Mouse (Mus musculus) thymus, postnatal 0 days (tissue): Measurements from ENCODE around the gene Krt28. TPM values are rescaled to one million over a fixed set of nuclear protein-coding genes. Genes with fewer than 3 reads are reported as not detected.

ENCODE experiments used
- DNase-seq: peaks from one replicate; pipeline ENCODE4 v3.0.0-alpha.2; 2015; ENCODE audit warnings: low spot score
- polyA plus RNA-seq: library from polyadenylated mRNA; unstranded; fragments of >200 nt; fragmentation: Nextera tagmentation; extraction: Ambion mirVana; gene quantifications from 2 replicates; pipeline ENCODE4 v1.2.1, GENCODE M21; 2015

Gene Krt28
- polyA plus RNA-seq: 0.27 and 0.30 TPM in 2 replicates

DNA sequence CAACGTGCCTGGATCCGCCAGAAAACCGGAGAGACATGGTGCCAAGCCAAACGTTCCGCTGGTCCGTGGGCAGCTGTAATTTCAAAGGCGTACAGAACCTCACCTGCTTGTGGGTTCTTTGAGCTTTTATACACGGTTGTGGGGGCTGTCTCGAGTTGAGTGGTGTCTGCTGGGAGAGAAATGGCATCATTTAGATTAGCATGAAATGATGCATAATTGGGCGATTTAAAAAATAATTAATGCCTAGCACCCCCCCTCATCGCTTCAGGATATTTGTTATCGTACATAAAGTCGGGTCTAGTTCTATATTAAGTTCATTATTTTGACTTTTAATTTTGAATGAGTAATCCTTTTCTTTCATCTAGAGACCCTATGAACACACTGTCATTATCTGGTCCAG, at the start of gene Krt28:
Gene Krt28, minus strand, starts transcription at position 101 of the 400 bp plus-strand sequence.
- DNase-seq: no peak

DNA sequence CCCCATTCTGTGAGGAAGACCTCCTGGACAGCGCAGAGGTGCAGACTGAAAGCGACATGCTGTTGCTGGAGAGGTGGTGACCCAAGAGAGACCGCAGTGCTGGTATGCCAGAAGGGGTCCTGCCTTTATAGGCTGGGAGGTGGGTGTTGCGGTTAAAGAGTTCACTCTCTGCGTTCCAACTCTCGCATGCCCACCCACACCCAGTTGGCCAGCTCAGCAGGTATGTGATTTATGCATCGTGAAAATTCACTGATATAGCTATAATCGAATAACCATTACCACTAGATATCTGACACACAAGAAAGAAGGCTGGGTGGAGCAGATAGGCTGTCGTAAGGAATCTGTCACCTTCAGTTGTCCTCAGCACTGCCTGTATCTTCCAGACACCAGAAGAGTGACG, 47.5 kb upstream of the Krt28 start, which contains the start of gene Krt12:
Gene Krt12, minus strand, starts transcription at position 101 of the 400 bp plus-strand sequence.
- DNase-seq: no peak

DNA sequence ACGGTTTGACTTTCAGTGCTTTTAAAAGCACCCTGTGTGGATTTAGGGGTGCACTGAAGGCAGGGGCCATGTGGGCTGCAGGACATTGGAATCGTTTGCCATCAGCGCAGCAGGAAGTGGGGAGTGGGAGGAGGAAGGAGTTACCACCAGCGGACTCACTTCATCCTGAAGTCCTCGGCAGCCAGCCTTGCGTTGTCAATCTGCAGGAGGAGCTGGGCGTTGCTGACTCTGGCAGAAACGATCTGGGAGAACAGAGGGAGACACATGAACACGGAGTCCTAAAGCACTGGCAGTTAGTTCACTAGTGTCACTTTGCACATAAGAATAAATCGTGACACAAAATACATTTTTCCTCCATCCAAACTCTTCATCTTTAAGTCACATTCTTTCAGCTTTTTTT, 45.9 kb upstream of the Krt28 start:
- DNase-seq: no peak

DNA sequence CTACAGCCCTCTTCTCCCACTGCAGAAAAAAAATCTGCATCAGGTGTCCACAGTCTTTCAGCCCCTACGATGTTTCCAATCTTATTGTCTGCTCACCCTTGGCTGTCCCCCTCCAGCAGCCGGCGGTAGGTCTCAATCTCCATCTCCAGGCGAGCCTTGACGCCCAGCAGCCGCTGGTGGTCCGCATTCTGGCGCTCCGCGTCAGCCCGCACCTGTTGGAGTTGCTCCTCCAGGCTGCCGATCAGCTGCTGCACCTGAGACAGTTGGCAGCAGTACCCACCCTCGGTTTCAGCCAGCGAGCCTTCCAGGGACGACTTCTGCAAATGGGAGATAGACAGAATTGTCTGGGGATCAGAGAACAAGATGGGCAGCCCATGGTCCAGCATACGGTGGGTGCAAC, 43.1 kb upstream of the Krt28 start:
- no peak for DNase-seq

DNA sequence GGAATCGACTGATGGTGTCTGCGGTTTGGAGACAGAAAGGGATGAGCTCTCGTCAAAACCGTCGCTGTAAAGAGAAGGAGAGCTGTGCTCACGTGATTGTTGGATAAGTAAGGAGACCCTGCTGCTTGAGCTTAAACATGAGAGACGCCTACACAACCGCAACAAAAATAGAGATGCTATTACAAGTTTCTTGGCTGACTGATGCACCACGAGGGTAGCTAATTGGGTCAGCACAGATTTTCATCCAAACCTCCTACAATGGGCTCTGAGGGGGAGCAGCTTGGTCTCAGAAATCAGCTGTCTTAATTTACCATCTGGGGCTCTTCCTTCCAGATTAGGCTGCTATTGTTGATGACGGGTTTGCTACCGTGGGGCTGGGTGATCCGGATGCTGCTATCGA, 42.2 kb upstream of the Krt28 start:
- no peak for DNase-seq

DNA sequence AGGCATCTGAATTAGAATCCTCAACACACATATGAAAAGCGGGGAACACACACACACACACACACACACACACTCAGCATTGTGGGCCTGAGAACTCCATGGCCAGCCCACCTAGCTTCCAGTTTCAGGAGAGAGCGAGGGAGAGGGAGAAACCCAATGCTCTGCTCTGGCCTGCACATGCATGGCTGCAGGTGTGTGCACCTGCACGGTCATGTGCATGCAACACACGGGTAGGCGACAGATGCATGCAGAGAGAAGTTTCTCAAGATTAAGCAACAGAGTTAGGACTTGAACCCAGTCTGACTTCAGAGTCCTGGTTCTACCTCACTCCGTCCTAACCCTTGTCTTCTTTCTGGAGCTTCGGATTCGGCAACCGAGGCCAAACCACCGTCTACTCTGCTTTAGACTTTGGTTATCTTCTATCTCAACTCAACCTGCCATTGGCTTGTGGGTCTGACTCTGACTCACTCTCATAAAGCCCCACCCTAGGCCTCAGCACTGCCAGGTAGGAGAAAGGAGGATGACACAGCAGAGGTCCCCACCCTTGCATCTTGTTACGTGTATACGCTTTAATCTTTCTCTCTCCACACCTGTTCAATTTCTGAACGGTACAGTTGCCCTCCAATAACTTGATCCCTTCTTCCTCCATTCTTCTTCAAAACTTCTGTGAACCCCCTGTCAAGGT, 39.9 kb upstream of the Krt28 start:
- no peak for DNase-seq

DNA sequence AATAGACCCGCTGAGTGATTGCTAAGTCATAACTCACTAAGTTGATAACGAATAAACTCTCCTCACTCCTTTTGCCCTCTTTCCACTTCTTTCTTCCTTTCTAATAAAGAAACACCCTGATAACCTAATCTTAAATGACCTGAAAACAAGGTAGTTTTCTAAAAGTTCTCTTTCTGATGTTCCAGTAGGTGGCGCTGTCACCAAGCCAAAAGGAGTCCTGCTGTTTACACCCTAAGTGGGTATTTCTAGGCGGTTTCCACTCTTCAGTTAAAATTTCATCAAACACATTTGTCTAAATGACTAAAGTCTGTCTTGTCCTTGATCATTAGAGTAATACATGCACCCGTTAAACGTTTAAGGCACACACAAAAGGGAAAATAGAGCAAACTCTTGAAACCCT, 38.5 kb upstream of the Krt28 start:
- DNase-seq: peak; percentile 21

DNA sequence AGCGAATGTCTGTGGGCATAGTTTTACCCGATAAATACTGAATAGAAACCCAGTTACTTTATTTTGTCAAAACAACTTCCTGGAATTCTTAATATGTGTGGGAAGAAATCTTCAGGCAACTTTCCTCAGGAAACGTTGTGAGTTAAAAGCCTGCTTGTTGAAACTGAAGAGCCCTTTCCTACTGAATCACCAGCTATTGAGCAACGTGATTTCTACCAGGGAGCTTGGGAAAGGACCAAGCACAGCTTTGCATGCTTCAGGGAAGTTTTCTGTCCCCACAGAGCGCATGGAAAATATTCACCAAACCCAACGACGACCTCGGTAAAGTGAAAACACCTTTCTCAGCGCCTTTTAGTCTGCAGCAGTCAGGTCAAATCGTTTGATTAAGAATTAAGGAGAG, 31.5 kb upstream of the Krt28 start:
- DNase-seq: no peak

DNA sequence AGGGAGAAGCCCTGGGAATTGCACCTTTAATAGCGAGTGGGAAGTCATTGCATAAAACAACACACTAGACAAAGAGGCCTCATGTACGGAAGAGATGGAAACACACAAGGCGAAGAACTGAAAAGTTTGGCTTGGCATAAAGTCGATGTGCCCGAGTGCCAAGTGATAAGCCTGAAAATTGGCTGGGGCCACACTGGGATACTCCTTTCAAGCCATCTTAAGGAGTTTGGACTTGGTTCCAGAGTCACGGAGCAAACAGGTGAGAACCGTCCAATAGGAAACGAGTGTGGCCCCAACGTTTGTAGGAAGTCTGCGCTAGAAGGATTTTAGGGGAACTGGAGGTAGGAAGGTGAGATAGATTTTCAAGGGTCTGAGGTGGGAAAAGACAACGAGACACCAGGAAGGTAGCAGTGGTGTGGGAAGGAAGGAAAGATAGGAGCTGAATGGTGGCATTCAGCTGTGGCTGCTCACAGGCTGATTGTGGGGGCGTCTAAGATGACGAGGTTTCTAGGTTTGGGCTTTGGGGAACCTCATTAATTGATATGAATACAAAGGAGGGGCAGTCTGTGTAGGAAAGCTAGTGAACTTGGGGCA, 25.4 kb upstream of the Krt28 start:
- no peak for DNase-seq

DNA sequence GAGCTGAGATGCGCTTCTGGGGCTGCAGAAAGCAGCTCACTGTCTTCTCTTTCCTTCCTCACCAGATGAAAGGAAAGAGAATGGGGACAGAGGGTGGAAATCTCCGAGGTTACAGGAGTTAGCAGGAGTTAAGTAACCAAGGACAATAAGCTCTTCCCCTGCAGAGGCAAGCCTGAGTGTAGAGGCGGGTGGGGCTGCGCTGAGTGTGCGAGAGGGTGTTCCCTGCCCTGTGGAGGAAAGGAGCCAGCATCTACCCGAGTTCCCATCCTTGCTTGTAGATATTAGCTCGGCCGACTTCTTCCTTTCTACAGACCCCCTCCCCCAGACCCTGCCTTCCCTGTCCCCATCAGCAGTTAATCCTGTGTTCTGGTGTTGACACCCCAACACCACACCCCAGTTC, 24.1 kb upstream of the Krt28 start:
- no peak for DNase-seq

DNA sequence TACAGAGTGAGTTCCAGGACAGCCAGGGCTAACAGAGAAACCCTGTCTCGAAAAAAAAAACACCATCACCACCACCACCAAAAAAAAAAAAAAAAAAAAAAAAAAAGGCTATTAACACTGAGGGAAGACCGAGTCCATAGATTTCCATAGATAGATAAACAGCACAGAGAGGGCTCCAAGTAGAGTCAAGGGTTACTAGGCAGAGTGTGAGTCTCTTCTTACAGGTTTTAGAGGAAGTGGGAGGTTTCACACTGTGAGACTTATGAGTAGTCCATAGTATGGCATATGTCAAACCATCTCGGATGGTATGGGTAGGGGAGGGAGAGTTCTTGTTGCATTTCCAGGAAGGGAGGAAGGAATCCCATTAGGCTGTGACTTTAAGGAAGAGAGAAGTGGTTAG, 23.4 kb upstream of the Krt28 start:
- DNase-seq: no peak

DNA sequence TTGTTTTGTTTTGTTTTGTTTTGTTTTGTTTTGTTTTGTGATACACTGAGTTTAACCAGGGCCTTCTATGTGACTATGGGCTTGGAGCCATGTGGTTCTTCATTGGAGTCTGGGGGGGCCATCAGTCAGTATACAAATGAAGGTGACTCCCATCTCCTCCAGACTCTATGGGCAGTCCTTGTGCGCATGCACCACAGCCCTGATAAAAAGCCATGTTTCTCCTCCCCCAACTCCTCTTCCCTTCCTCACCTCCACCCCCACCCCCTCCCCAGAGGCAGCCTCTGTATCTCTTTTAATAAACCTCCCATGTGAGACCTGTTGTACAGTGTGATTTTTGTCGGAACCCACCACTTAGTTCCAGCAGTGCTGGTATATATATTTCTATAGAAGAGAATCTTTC, 22.0 kb upstream of the Krt28 start:
- DNase-seq: no peak

DNA sequence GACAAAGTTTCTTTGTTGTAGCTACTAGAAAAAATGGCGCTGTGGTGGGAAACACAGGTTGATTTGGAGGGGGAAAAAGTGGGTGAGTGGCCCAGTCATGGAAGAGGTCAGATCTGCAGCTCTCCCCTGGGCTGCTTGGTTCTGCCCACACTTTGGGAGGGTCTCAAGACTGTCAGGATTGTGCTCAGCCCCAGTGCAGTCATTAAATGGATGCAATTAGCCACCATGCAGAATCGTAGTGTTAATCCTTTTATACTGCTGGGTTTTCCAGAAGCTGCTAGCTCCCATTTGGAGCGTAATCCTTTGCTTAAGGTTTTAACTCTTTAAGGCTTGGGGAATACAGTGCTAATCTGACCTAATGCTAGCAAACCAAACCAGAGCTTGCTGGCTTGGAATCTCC, 21.3 kb upstream of the Krt28 start:
- DNase-seq: no peak

DNA sequence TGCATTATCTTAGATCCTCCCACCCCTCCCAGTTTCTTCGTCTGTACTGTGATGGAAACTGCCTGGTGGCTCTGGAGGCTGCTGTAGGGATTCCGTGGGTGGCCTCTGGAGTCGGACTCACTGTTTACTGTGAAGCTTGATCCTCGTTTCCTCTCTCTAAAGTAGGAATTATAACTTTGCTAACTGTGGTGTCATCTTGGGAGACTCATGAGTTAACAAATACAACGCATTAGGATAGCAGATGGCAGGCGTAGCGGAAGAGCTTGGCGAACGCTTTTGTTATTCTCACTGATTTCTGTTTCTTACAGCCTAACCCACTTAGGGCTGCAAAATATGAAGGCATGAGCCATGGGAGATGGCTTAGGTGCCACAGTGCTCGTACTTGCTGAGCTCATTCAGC, 17.8 kb upstream of the Krt28 start:
- DNase-seq: no peak

DNA sequence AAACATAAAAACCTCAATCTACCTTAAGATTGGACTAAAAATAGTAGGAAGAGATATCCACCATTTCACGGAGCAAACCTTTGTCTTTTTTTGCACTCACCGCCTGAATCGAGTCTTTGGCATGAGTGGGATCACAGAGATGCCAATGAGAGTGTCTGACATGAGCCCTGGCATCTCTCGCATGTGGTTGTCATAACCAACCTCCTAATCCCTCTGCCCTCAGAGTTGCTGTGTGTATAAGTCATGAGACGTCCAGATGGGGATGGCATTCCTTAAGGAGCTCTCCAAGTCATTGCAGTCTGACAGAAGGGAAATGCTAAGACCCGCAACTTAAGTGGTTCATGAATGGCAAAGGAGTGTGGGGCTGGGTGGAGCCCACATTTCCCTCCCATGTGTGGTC, 16.7 kb upstream of the Krt28 start:
- no peak for DNase-seq

DNA sequence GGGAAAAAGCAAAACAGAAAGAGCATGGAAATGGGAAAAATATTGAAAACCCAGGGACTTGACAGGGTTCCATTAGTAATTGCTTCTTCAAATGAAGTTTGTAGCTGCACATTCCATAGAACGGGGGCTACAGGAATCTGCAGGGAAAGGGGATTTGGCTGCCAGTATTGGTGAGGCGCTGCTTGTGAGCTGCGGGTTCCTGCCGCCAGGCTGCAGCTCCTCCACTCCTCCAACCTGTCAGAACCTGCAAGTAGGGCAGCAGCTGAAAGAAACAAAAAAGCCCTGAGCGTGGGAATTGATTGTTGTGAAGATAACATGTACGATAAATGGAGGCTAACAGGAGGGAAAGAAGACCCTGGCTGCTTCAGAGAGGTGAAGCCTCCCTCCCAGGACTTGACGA, 16.2 kb upstream of the Krt28 start:
- DNase-seq: no peak

DNA sequence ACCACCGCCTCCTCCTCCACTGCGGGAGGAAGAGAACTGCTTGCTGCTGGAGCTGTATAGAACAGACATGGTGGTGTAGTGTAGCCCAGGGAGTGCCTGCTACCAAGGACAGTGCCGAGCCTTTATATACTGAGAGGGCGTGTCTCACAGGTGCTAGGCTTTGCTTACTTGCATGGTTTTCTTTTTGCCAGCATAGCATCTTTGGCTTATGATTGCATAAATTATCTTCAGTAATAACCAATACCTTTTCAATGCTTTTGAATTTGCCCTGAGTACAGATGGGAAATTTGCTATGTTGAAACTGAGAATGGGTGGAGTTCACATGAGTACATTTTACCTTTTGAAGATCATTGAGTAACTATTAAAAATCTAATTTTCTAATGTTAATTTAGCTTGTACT, 14.6 kb upstream of the Krt28 start, which contains the start of gene Krt10:
Gene Krt10, minus strand, starts transcription at position 101 of the 400 bp plus-strand sequence.
- no peak for DNase-seq

DNA sequence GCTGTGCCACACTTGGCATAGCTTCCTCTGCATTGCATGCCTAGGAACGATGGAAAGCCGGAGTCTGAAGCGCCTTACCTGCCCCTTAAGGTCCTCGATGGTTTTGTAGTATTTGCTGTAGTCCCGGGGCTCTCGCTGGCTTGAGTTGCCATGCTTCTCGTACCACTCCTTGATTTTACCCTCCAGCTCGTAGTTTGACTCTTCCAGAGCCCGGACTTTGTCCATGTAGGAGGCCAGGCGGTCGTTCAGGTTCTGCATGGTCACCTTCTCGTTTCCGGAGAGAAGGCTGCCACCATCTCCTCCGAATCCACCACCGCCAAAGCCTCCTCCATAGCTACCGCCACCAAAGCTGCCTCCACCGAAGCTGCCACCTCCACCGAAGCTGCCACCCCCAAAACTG, 14.0 kb upstream of the Krt28 start:
- DNase-seq: no peak

DNA sequence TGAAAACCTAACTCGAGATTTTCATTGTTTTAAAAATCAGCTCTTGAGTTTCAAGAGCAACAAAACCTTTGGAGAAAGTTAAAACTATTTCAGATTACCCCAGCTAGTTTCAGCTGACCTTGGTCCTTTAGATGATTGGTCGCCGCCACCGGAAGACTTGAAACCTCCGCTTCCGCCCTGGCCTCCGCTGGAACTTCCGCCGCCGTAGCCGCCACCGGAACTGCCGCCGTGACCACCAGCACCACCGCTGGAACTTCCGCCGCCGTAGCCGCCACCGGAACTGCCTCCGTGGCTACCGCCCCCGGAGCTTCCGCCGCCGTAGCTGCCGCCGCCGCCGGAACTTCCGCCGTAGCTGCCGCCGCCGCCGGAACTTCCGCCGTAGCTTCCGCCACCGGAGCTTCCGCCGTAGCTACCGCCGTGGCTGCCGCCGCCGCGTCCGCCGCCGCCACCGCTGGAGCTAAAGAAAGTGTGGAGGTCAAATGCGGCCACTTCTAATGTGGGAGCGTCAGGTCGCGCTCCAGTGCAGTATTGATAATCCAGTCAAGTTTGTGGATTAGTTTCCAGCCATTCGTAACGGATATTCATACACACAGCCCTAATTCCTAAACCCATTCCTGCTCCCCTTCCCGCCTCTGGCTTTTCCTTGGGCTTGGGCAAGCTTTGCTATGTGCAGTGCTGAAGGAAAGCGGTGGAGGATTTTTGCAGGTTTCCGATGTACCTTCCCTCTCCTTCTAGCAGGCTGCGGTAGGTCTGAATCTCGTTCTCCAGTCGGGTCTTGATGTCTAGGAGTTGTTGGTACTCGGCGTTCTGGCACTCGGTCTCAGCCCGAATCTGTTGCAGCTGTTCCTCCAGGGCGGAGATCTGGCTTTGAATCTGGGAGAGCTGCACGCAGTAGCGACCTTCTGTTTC, 11.4 kb upstream of the Krt28 start:
- DNase-seq: peak; percentile 81

DNA sequence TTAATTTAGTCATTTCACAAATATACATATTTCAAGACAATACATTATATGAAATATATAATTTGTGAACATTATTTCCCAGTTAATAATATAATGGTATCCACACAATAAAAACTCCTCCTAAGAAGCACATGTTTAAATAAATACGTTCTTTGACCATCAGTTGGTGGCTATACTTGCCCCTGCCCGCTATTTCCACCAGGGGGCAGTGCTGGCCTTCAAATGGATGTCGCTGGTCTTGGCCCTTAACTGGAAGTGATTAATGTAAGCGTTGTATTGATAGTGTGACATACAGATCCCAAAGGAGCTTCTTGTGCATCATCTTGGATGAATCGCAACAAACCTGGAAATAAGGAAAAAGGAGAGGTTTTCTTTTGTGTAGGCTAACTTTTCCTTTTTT, 4.9 kb upstream of the Krt28 start:
- DNase-seq: peak; percentile 62

DNA sequence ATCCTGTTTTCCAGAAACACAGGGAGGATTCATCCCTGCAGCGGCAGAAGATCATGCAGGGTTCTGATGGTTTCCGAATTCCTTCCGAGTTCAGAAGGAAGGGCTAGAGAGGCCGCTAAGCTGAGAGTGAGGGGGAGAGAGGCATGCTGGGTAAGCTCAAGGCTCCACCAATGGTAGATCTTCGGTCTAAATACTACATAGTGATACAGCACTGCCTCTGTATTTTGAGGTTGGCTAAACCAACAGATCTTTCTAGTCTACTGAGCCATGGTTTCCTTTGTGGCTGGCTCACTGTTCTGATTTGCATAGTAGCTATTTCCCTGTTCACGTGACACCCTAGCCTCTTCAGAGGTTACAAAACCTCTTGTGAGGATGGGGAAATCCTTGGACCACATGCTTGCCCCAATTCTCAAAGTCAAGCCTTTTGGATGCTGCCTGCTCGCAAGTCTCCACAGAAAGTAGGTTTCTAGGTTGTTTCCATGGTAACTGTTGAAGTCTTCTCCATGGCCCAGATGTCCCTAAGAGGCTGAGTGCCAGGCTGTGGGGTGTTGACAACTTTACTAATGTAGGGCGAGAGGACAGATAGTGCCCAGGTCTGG, 4.8 kb downstream of the Krt28 start:
- peak; percentile 74 for DNase-seq

DNA sequence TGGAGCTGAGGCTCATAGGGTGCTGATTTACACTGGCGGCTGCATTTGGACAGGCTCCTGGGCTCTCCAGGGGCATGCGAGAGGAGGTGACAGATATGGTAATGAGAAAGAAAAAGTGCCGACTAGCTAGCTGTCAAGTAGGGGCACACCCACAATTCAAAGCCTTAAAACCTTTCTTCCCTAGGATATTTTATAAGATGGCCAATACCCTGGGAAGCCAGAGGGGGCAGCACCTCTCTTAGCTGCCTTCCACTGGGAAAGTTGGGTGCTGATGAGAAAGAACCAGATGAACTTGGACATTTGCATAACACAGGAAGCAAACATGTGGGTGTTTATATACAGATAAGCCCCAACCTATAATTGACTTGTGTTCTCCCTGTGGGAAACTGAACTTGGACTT, 5.5 kb downstream of the Krt28 start:
- DNase-seq: no peak
